Mouse (Mus musculus): ENCODE results near the gene Slc25a11. TPM values are rescaled to one million over a fixed set of nuclear protein-coding genes. Genes with fewer than 3 reads are reported as not detected.

Slc25a11 gene
- polyA plus RNA-seq, 1 experiment, result 136 TPM

GRCm38 (mm10) chr11:70652884-70653344, 5.6 kb upstream of the Slc25a11 start:
- H3ac ChIP-seq (ENCODE audit: control insufficient read depth, insufficient read length, low read depth), result peak overlapping the region; percentile 43
- no peaks in the 10 kb centered on the region for H3K27me3 ChIP-seq (ENCODE audit: control insufficient read depth, insufficient read depth, insufficient read length)
- peak overlapping the region; percentile 99 for H3K4me3 ChIP-seq (ENCODE audit: insufficient read depth, poor library complexity, severe bottlenecking)
- peaks cover 58% of the 10 kb centered on the region for H3K36me3 ChIP-seq (ENCODE audit: control insufficient read depth, insufficient read depth)
- no peak for TF ChIP-seq MYOD1 (IDR thresholded peaks at IDR 0.05; ENCODE audit: control insufficient read depth, insufficient read length, low read depth)
- no peak for TF ChIP-seq CEBPB (IDR thresholded peaks at IDR 0.05; ENCODE audit: low read depth)
- no peak for TF ChIP-seq CTCF (IDR thresholded peaks at IDR 0.05; ENCODE audit: control insufficient read depth, insufficient read depth, insufficient read length)
- TF ChIP-seq MYOG (IDR thresholded peaks at IDR 0.05; ENCODE audit: control insufficient read depth, extremely low read depth, insufficient read length), result no peak
- no peak for TF ChIP-seq FOSL1 (IDR thresholded peaks at IDR 0.05; ENCODE audit: insufficient read depth, low read length, poor library complexity, severe bottlenecking)
- TF ChIP-seq MAX (IDR thresholded peaks at IDR 0.05), result no peak
- TF ChIP-seq USF1 (IDR thresholded peaks at IDR 0.05; ENCODE audit: low read depth), result no peak
- H3K79me3 ChIP-seq (ENCODE audit: low read depth), result peaks cover 60% of the 10 kb centered on the region
- peaks cover 94% of the 10 kb centered on the region for H3K79me2 ChIP-seq (ENCODE audit: control insufficient read depth, insufficient read depth)

GRCm38 (mm10) chr11:70652029-70652883, 5.0 kb upstream of the Slc25a11 start:
- Histone ChIP-seq H3K36me3 (ENCODE audit: control insufficient read depth, insufficient read depth) (peaks cover 59% of the 10 kb centered on the region), H3ac (ENCODE audit: control insufficient read depth, insufficient read length, low read depth) (peak overlapping the region; percentile 45), H3K79me3 (ENCODE audit: low read depth) (peaks cover 53% of the 10 kb centered on the region), H3K4me3 (ENCODE audit: insufficient read depth, poor library complexity, severe bottlenecking) (peak overlapping the region; percentile 99), H3K79me2 (ENCODE audit: control insufficient read depth, insufficient read depth) (peaks cover 93% of the 10 kb centered on the region), H3K27me3 (ENCODE audit: control insufficient read depth, insufficient read depth, insufficient read length) (no peaks in the 10 kb centered on the region)
- no peak for TF ChIP-seq USF1 (IDR thresholded peaks at IDR 0.05; ENCODE audit: low read depth)
- peak; percentile 88 for TF ChIP-seq MYOD1 (IDR thresholded peaks at IDR 0.05; ENCODE audit: control insufficient read depth, insufficient read length, low read depth)

GRCm38 (mm10) chr11:70651391-70651790, 4.1 kb upstream of the Slc25a11 start:
- H3K79me2 ChIP-seq (ENCODE audit: control insufficient read depth, insufficient read depth), result peaks cover 87% of the 10 kb centered on the region
- H3K36me3 ChIP-seq (ENCODE audit: control insufficient read depth, insufficient read depth), result peaks cover 59% of the 10 kb centered on the region
- peaks cover 48% of the 10 kb centered on the region for H3K79me3 ChIP-seq (ENCODE audit: low read depth)
- H3K4me3 ChIP-seq (ENCODE audit: insufficient read depth, poor library complexity, severe bottlenecking), result peak overlapping the region; percentile 99
- TF ChIP-seq MYOD1 (IDR thresholded peaks at IDR 0.05; ENCODE audit: control insufficient read depth, insufficient read length, low read depth), result no peak
- TF ChIP-seq USF1 (IDR thresholded peaks at IDR 0.05; ENCODE audit: low read depth), result peak; percentile 88
- no peak for TF ChIP-seq MYOG (IDR thresholded peaks at IDR 0.05; ENCODE audit: control insufficient read depth, extremely low read depth, insufficient read length)
- no peak for TF ChIP-seq MAX (IDR thresholded peaks at IDR 0.05)
- peak; percentile 57 for TF ChIP-seq FOSL1 (IDR thresholded peaks at IDR 0.05; ENCODE audit: insufficient read depth, low read length, poor library complexity, severe bottlenecking)
- no peak for TF ChIP-seq CEBPB (IDR thresholded peaks at IDR 0.05; ENCODE audit: low read depth)
- TF ChIP-seq CTCF (IDR thresholded peaks at IDR 0.05; ENCODE audit: control insufficient read depth, insufficient read depth, insufficient read length), result no peak
- no peaks in the 10 kb centered on the region for H3K27me3 ChIP-seq (ENCODE audit: control insufficient read depth, insufficient read depth, insufficient read length)
- no peak overlapping the region for H3ac ChIP-seq (ENCODE audit: control insufficient read depth, insufficient read length, low read depth)

GRCm38 (mm10) chr11:70650322-70651175, 3.3 kb upstream of the Slc25a11 start:
- Histone ChIP-seq H3K79me3 (ENCODE audit: low read depth) (peaks cover 56% of the 10 kb centered on the region), H3K27me3 (ENCODE audit: control insufficient read depth, insufficient read depth, insufficient read length) (no peaks in the 10 kb centered on the region), H3K4me3 (ENCODE audit: insufficient read depth, poor library complexity, severe bottlenecking) (no peak overlapping the region), H3K36me3 (ENCODE audit: control insufficient read depth, insufficient read depth) (peaks cover 59% of the 10 kb centered on the region), H3ac (ENCODE audit: control insufficient read depth, insufficient read length, low read depth) (peak overlapping the region; percentile 49), H3K79me2 (ENCODE audit: control insufficient read depth, insufficient read depth) (peaks cover 90% of the 10 kb centered on the region)
- TF ChIP-seq MYOG (IDR thresholded peaks at IDR 0.05; ENCODE audit: control insufficient read depth, extremely low read depth, insufficient read length) (no peak), USF1 (IDR thresholded peaks at IDR 0.05; ENCODE audit: low read depth) (no peak), MYOD1 (IDR thresholded peaks at IDR 0.05; ENCODE audit: control insufficient read depth, insufficient read length, low read depth) (no peak), CEBPB (IDR thresholded peaks at IDR 0.05; ENCODE audit: low read depth) (no peak), CTCF (IDR thresholded peaks at IDR 0.05; ENCODE audit: control insufficient read depth, insufficient read depth, insufficient read length) (no peak), MAX (IDR thresholded peaks at IDR 0.05) (no peak), FOSL1 (IDR thresholded peaks at IDR 0.05; ENCODE audit: insufficient read depth, low read length, poor library complexity, severe bottlenecking) (no peak)

- peaks cover 92% of the 10 kb centered on the region for H3K79me2 ChIP-seq (ENCODE audit: control insufficient read depth, insufficient read depth)
- no peaks in the 10 kb centered on the region for H3K27me3 ChIP-seq (ENCODE audit: control insufficient read depth, insufficient read depth, insufficient read length)
- peaks cover 58% of the 10 kb centered on the region for H3K79me3 ChIP-seq (ENCODE audit: low read depth)
- TF ChIP-seq MAX (IDR thresholded peaks at IDR 0.05) (no peak), USF1 (IDR thresholded peaks at IDR 0.05; ENCODE audit: low read depth) (no peak), FOSL1 (IDR thresholded peaks at IDR 0.05; ENCODE audit: insufficient read depth, low read length, poor library complexity, severe bottlenecking) (no peak), CEBPB (IDR thresholded peaks at IDR 0.05; ENCODE audit: low read depth) (no peak), MYOG (IDR thresholded peaks at IDR 0.05; ENCODE audit: control insufficient read depth, extremely low read depth, insufficient read length) (no peak), CTCF (IDR thresholded peaks at IDR 0.05; ENCODE audit: control insufficient read depth, insufficient read depth, insufficient read length) (no peak), MYOD1 (IDR thresholded peaks at IDR 0.05; ENCODE audit: control insufficient read depth, insufficient read length, low read depth) (no peak)
- H3K36me3 ChIP-seq (ENCODE audit: control insufficient read depth, insufficient read depth), result peaks cover 71% of the 10 kb centered on the region
- H3K4me3 ChIP-seq (ENCODE audit: insufficient read depth, poor library complexity, severe bottlenecking), result no peak overlapping the region
- peak overlapping the region; percentile 21 for H3ac ChIP-seq (ENCODE audit: control insufficient read depth, insufficient read length, low read depth)
These were observed 2.0 kb upstream of the Slc25a11 start for GRCm38 (mm10) chr11:70649185-70649734.
